Mouse (Mus musculus) brain, adult 2 months (tissue): ENCODE measurements around the gene Cacna1c.

ENCODE experiments used
- DNase-seq: peaks from one replicate; pipeline ENCODE4 v3.0.0; 2011; ENCODE audit warnings: low read depth, low spot score

Cacna1c gene

GRCm38 (mm10) chr6:119102936-119103335, 93.3 kb downstream of the Cacna1c start:
- no peak for DNase-seq

GRCm38 (mm10) chr6:119099333-119099732, 96.9 kb downstream of the Cacna1c start:
- DNase-seq = no peak

GRCm38 (mm10) chr6:119096481-119096880, 99.7 kb downstream of the Cacna1c start:
- no peak for DNase-seq

- DNase-seq = peak; percentile 82
Measured at GRCm38 (mm10) chr6:119095081-119095480, 101.1 kb downstream of the Cacna1c start.

GRCm38 (mm10) chr6:119089173-119089572, 107.0 kb downstream of the Cacna1c start:
- DNase-seq = no peak

- no peak for DNase-seq
Measured at GRCm38 (mm10) chr6:119088381-119088780, 107.8 kb downstream of the Cacna1c start.

GRCm38 (mm10) chr6:119087919-119088318, 108.3 kb downstream of the Cacna1c start:
- no peak for DNase-seq

GRCm38 (mm10) chr6:119085789-119086188, 110.4 kb downstream of the Cacna1c start:
- DNase-seq = no peak

- no peak for DNase-seq
Measured at GRCm38 (mm10) chr6:119084532-119084931, 111.7 kb downstream of the Cacna1c start.

GRCm38 (mm10) chr6:119083559-119083958, 112.7 kb downstream of the Cacna1c start:
- DNase-seq = no peak

GRCm38 (mm10) chr6:119082662-119083061, 113.6 kb downstream of the Cacna1c start:
- DNase-seq = no peak

- no peak for DNase-seq
Measured at GRCm38 (mm10) chr6:119081650-119082049, 114.6 kb downstream of the Cacna1c start.

- DNase-seq = peak; percentile 91
Measured at GRCm38 (mm10) chr6:119079626-119080025, 116.6 kb downstream of the Cacna1c start.

- peak; percentile 98 for DNase-seq
Measured at GRCm38 (mm10) chr6:119078912-119079311, 117.3 kb downstream of the Cacna1c start.

- DNase-seq = peak; percentile 96
Measured at GRCm38 (mm10) chr6:119077231-119077630, 119.0 kb downstream of the Cacna1c start.

- peak; percentile 63 for DNase-seq
Measured at GRCm38 (mm10) chr6:119073419-119074071, 122.7 kb downstream of the Cacna1c start.

GRCm38 (mm10) chr6:119072772-119073171, 123.4 kb downstream of the Cacna1c start:
- peak; percentile 73 for DNase-seq

GRCm38 (mm10) chr6:119070771-119071170, 125.4 kb downstream of the Cacna1c start:
- DNase-seq = peak; percentile 75

- no peak for DNase-seq
Measured at GRCm38 (mm10) chr6:119070351-119070750, 125.9 kb downstream of the Cacna1c start.

- no peak for DNase-seq
Measured at GRCm38 (mm10) chr6:119069145-119069544, 127.1 kb downstream of the Cacna1c start.

GRCm38 (mm10) chr6:119068650-119069049, 127.6 kb downstream of the Cacna1c start:
- no peak for DNase-seq

- DNase-seq = no peak
Measured at GRCm38 (mm10) chr6:119064961-119065360, 131.3 kb downstream of the Cacna1c start.

- no peak for DNase-seq
Measured at GRCm38 (mm10) chr6:119064430-119064829, 131.8 kb downstream of the Cacna1c start.

GRCm38 (mm10) chr6:119062695-119063094, 133.5 kb downstream of the Cacna1c start:
- no peak for DNase-seq
